Mouse (Mus musculus): Measurements from ENCODE around the gene Clic5. TPM values are rescaled to one million over a fixed set of nuclear protein-coding genes. Genes with fewer than 3 reads are reported as not detected.
"Not testable (repeated sequence)": the region's sequence is repeated elsewhere in the genome, so short reads cannot be mapped to it uniquely, and the experiment has no call there.

Clic5 gene
- polyA plus RNA-seq, 1 experiment from 2014 or later: 5.8 TPM

GRCm38 (mm10) chr17:44181346-44181745, 7.0 kb upstream of the Clic5 start:
- Histone ChIP-seq H3K4me1 (ENCODE audit: control insufficient read depth, insufficient read depth, low read length) (no peaks in the 10 kb centered on the region), H3K4me2 (no peak overlapping the region), H3K27me3 (ENCODE audit: control insufficient read depth, insufficient read depth, low read length) (no peaks in the 10 kb centered on the region; the same call in 1 of the 2 replicates), H3K9me3 (replicated peaks; ENCODE audit: control insufficient read depth, low read length) (no peaks in the 10 kb centered on the region; the same call in 1 of the 2 replicates), H3K9ac (ENCODE audit: low read depth, low read length) (no peak overlapping the region), H3K27ac (ENCODE audit: low read depth, low read length) (no peak overlapping the region), H3K36me3 (ENCODE audit: control insufficient read depth, insufficient read depth, low read length) (no peaks in the 10 kb centered on the region), H3K4me3 (ENCODE audit: low read depth, low read length) (no peak overlapping the region)
- 70% methylated on average over 8 of the region's 8 CpGs for WGBS (ENCODE audit: insufficient replicate concordance)
- no peak for ATAC-seq (replicated peaks; ENCODE audit: insufficient number of reproducible peaks, low FRiP score, low TSS enrichment)

- no peak overlapping the region for H3K27ac ChIP-seq (ENCODE audit: low read depth, low read length)
- 75% methylated on average over 3 of the region's 3 CpGs for WGBS (ENCODE audit: insufficient replicate concordance)
- no peaks in the 10 kb centered on the region; the same call in 1 of the 2 replicates for H3K9me3 ChIP-seq (replicated peaks; ENCODE audit: control insufficient read depth, low read length)
- H3K4me2 ChIP-seq: no peak overlapping the region
- no peak overlapping the region for H3K4me3 ChIP-seq (ENCODE audit: low read depth, low read length)
- no peak overlapping the region for H3K9ac ChIP-seq (ENCODE audit: low read depth, low read length)
- H3K27me3 ChIP-seq (ENCODE audit: control insufficient read depth, insufficient read depth, low read length): peaks cover 12% of the 10 kb centered on the region; the same call in 1 of the 2 replicates
- H3K36me3 ChIP-seq (ENCODE audit: control insufficient read depth, insufficient read depth, low read length): no peaks in the 10 kb centered on the region
- ATAC-seq (replicated peaks; ENCODE audit: insufficient number of reproducible peaks, low FRiP score, low TSS enrichment): no peak
- H3K4me1 ChIP-seq (ENCODE audit: control insufficient read depth, insufficient read depth, low read length): peaks cover 6% of the 10 kb centered on the region; the same call in 1 of the 2 replicates
These were observed 1.5 kb upstream of the Clic5 start for GRCm38 (mm10) chr17:44186871-44187270.

- H3K9me3 ChIP-seq (replicated peaks; ENCODE audit: control insufficient read depth, low read length); H3K27ac ChIP-seq (ENCODE audit: low read depth, low read length); H3K4me1 ChIP-seq (ENCODE audit: control insufficient read depth, insufficient read depth, low read length); H3K4me3 ChIP-seq (ENCODE audit: low read depth, low read length); H3K36me3 ChIP-seq (ENCODE audit: control insufficient read depth, insufficient read depth, low read length); ATAC-seq (replicated peaks; ENCODE audit: insufficient number of reproducible peaks, low FRiP score, low TSS enrichment); H3K9ac ChIP-seq (ENCODE audit: low read depth, low read length): not testable (repeated sequence)
- H3K4me2 ChIP-seq: peak overlapping the region; percentile 81
- H3K27me3 ChIP-seq (ENCODE audit: control insufficient read depth, insufficient read depth, low read length): peaks cover 12% of the 10 kb centered on the region; the same call in 1 of the 2 replicates
These were observed 847 bp upstream of the Clic5 start for GRCm38 (mm10) chr17:44187537-44187936.

- Histone ChIP-seq H3K27ac (ENCODE audit: low read depth, low read length) (peak overlapping the region; percentile 66; the same call in 1 of the 2 replicates), H3K4me1 (ENCODE audit: control insufficient read depth, insufficient read depth, low read length) (peaks cover 14% of the 10 kb centered on the region), H3K4me3 (ENCODE audit: low read depth, low read length) (peak overlapping the region; percentile 59), H3K4me2 (peak overlapping the region; percentile 81), H3K9me3 (replicated peaks; ENCODE audit: control insufficient read depth, low read length) (no peaks in the 10 kb centered on the region; the same call in 1 of the 2 replicates), H3K36me3 (ENCODE audit: control insufficient read depth, insufficient read depth, low read length) (no peaks in the 10 kb centered on the region), H3K27me3 (ENCODE audit: control insufficient read depth, insufficient read depth, low read length) (peaks cover 12% of the 10 kb centered on the region; the same call in 1 of the 2 replicates), H3K9ac (ENCODE audit: low read depth, low read length) (peak overlapping the region; percentile 80)
- 0% methylated on average over 24 of the region's 24 CpGs for WGBS (ENCODE audit: insufficient replicate concordance)
- ATAC-seq (replicated peaks; ENCODE audit: insufficient number of reproducible peaks, low FRiP score, low TSS enrichment): 0 out of 2 replicates have a peak, but pooled peaks have one; percentile 36
These were observed 373 bp downstream of the Clic5 start for GRCm38 (mm10) chr17:44188769-44189145.

- no peaks in the 10 kb centered on the region for H3K36me3 ChIP-seq (ENCODE audit: control insufficient read depth, insufficient read depth, low read length)
- peaks cover 14% of the 10 kb centered on the region for H3K4me1 ChIP-seq (ENCODE audit: control insufficient read depth, insufficient read depth, low read length)
- peak overlapping the region; percentile 81 for H3K4me2 ChIP-seq
- H3K27ac ChIP-seq (ENCODE audit: low read depth, low read length): no peak overlapping the region
- H3K27me3 ChIP-seq (ENCODE audit: control insufficient read depth, insufficient read depth, low read length): peaks cover 12% of the 10 kb centered on the region; the same call in 1 of the 2 replicates
- WGBS (ENCODE audit: insufficient replicate concordance): 2% methylated on average over 11 of the region's 11 CpGs
- no peak for ATAC-seq (replicated peaks; ENCODE audit: insufficient number of reproducible peaks, low FRiP score, low TSS enrichment)
- peak overlapping the region; percentile 57; the same call in 1 of the 2 replicates for H3K9ac ChIP-seq (ENCODE audit: low read depth, low read length)
- peak overlapping the region; percentile 59 for H3K4me3 ChIP-seq (ENCODE audit: low read depth, low read length)
- no peaks in the 10 kb centered on the region; the same call in 1 of the 2 replicates for H3K9me3 ChIP-seq (replicated peaks; ENCODE audit: control insufficient read depth, low read length)
These were observed 1.3 kb downstream of the Clic5 start for GRCm38 (mm10) chr17:44189696-44190095.

- no peak for ATAC-seq (replicated peaks; ENCODE audit: insufficient number of reproducible peaks, low FRiP score, low TSS enrichment)
- H3K36me3 ChIP-seq (ENCODE audit: control insufficient read depth, insufficient read depth, low read length): no peaks in the 10 kb centered on the region
- H3K4me2 ChIP-seq: peak overlapping the region; percentile 81
- no peak overlapping the region for H3K27ac ChIP-seq (ENCODE audit: low read depth, low read length)
- H3K4me1 ChIP-seq (ENCODE audit: control insufficient read depth, insufficient read depth, low read length): peaks cover 14% of the 10 kb centered on the region
- H3K9me3 ChIP-seq (replicated peaks; ENCODE audit: control insufficient read depth, low read length): no peaks in the 10 kb centered on the region; the same call in 1 of the 2 replicates
- H3K4me3 ChIP-seq (ENCODE audit: low read depth, low read length): no peak overlapping the region
- H3K9ac ChIP-seq (ENCODE audit: low read depth, low read length): no peak overlapping the region
- WGBS (ENCODE audit: insufficient replicate concordance): 50% methylated on average over 7 of the region's 7 CpGs
- peaks cover 12% of the 10 kb centered on the region; the same call in 1 of the 2 replicates for H3K27me3 ChIP-seq (ENCODE audit: control insufficient read depth, insufficient read depth, low read length)
These were observed 1.9 kb downstream of the Clic5 start for GRCm38 (mm10) chr17:44190246-44190645.

- Histone ChIP-seq H3K4me3 (ENCODE audit: low read depth, low read length) (no peak overlapping the region), H3K4me2 (no peak overlapping the region), H3K9me3 (replicated peaks; ENCODE audit: control insufficient read depth, low read length) (no peaks in the 10 kb centered on the region), H3K27me3 (ENCODE audit: control insufficient read depth, insufficient read depth, low read length) (peaks cover 12% of the 10 kb centered on the region; the same call in 1 of the 2 replicates), H3K27ac (ENCODE audit: low read depth, low read length) (no peak overlapping the region), H3K36me3 (ENCODE audit: control insufficient read depth, insufficient read depth, low read length) (no peaks in the 10 kb centered on the region), H3K9ac (ENCODE audit: low read depth, low read length) (no peak overlapping the region), H3K4me1 (ENCODE audit: control insufficient read depth, insufficient read depth, low read length) (peaks cover 14% of the 10 kb centered on the region)
- WGBS (ENCODE audit: insufficient replicate concordance): 44% methylated on average over 3 of the region's 3 CpGs
- ATAC-seq (replicated peaks; ENCODE audit: insufficient number of reproducible peaks, low FRiP score, low TSS enrichment): no peak
These were observed 4.6 kb downstream of the Clic5 start for GRCm38 (mm10) chr17:44192981-44193380.

- no peak overlapping the region for H3K9ac ChIP-seq (ENCODE audit: low read depth, low read length)
- no peaks in the 10 kb centered on the region for H3K36me3 ChIP-seq (ENCODE audit: control insufficient read depth, insufficient read depth, low read length)
- H3K27ac ChIP-seq (ENCODE audit: low read depth, low read length): no peak overlapping the region
- H3K4me3 ChIP-seq (ENCODE audit: low read depth, low read length): no peak overlapping the region
- H3K4me1 ChIP-seq (ENCODE audit: control insufficient read depth, insufficient read depth, low read length): peaks cover 2% of the 10 kb centered on the region; the same call in 1 of the 2 replicates
- no peak overlapping the region for H3K4me2 ChIP-seq
- no peaks in the 10 kb centered on the region for H3K27me3 ChIP-seq (ENCODE audit: control insufficient read depth, insufficient read depth, low read length)
- WGBS (ENCODE audit: insufficient replicate concordance): 67% methylated on average over 4 of the region's 4 CpGs
- H3K9me3 ChIP-seq (replicated peaks; ENCODE audit: control insufficient read depth, low read length): no peaks in the 10 kb centered on the region; the same call in 1 of the 2 replicates
- ATAC-seq (replicated peaks; ENCODE audit: insufficient number of reproducible peaks, low FRiP score, low TSS enrichment): no peak
These were observed 10.8 kb downstream of the Clic5 start for GRCm38 (mm10) chr17:44199158-44199557.

GRCm38 (mm10) chr17:44202952-44203351, 14.6 kb downstream of the Clic5 start:
- Histone ChIP-seq H3K9ac (ENCODE audit: low read depth, low read length) (no peak overlapping the region), H3K27ac (ENCODE audit: low read depth, low read length) (no peak overlapping the region), H3K4me1 (ENCODE audit: control insufficient read depth, insufficient read depth, low read length) (peaks cover 2% of the 10 kb centered on the region; the same call in 1 of the 2 replicates), H3K9me3 (replicated peaks; ENCODE audit: control insufficient read depth, low read length) (no peaks in the 10 kb centered on the region; the same call in 1 of the 2 replicates), H3K4me3 (ENCODE audit: low read depth, low read length) (no peak overlapping the region), H3K36me3 (ENCODE audit: control insufficient read depth, insufficient read depth, low read length) (no peaks in the 10 kb centered on the region), H3K27me3 (ENCODE audit: control insufficient read depth, insufficient read depth, low read length) (no peaks in the 10 kb centered on the region), H3K4me2 (no peak overlapping the region)
- WGBS (ENCODE audit: insufficient replicate concordance): 53% methylated on average over 5 of the region's 5 CpGs
- ATAC-seq (replicated peaks; ENCODE audit: insufficient number of reproducible peaks, low FRiP score, low TSS enrichment): no peak

All from heart, embryonic 11.5 days (tissue).